Mouse (Mus musculus): Measurements from ENCODE around the gene Cacna2d3. TPM values are rescaled to one million over a fixed set of nuclear protein-coding genes. Genes with fewer than 3 reads are reported as not detected.

Gene Cacna2d3
- polyA plus RNA-seq, 1 experiment from 2014 or later = 1.3 TPM

DNA sequence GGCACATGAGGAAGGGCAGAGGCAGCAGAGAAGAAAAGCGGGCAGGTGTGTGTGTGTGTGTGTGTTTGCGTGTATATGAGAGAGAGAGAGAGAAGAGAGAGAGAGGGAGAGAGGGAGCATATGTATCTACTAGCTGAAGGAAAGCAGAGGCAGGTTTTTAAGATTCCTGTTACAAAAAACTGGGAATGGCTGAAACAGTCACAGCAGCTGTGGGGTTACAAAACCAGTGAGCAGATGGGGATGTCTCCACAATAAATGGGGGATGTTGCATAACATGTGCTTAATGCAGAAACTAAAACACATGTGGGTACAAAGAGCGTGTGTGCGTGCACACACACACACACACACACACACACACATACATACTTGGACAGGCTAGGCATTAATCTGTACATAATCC, 752.4 kb downstream of the Cacna2d3 start:
- Histone ChIP-seq H3K4me2 (ENCODE audit: low read length) (no peak overlapping the region), H3K4me1 (ENCODE audit: control insufficient read depth in 2 of 2, insufficient read depth in 2 of 2, low read length in 2 of 2) (no peaks in the 10 kb centered on the region), H3K4me3 (ENCODE audit: control insufficient read depth in 1 of 2, insufficient read depth in 1 of 2, low read depth in 1 of 2, low read length in 2 of 2) (no peak overlapping the region), H3K27me3 (ENCODE audit: control insufficient read depth, insufficient read depth, low read length) (no peaks in the 10 kb centered on the region), H3K36me3 (ENCODE audit: control insufficient read depth, insufficient read depth, low read length) (no peaks in the 10 kb centered on the region), H3K9me3 (ENCODE audit: control insufficient read depth, low read length) (no peaks in the 10 kb centered on the region), H3K9ac (ENCODE audit: low read length) (no peak overlapping the region), H3K27ac (replicated peaks in 1 of 2; ENCODE audit: control insufficient read depth in 1 of 2, insufficient read depth in 1 of 2, low read depth in 2 of 2, low read length in 2 of 2) (no peak overlapping the region)
- no peak for ATAC-seq (ENCODE audit: insufficient number of reproducible peaks, insufficient read depth, low FRiP score, low read depth)
- 83% methylated on average over 4 of the region's 4 CpGs for WGBS

DNA sequence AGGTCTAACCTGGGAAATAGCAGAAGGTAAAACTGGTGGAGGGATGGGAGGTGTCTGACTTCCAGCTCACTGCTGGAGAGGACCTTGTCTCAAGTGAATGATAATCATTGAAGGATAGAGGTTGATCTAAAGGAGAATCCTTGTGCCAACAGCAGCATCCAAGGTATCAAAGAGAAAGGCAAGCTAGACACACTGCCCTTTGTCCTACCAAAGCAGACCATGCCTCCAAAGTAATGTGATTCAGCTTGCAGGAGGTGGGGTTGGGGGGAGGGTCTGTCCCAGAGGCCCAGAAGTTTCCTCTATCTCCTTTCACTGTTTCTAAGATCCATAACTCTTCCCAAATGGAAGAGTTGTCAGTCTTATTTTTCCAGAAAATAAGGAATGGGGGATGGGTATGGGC, 754.8 kb downstream of the Cacna2d3 start:
- H3K4me3 ChIP-seq (ENCODE audit: control insufficient read depth in 1 of 2, insufficient read depth in 1 of 2, low read depth in 1 of 2, low read length in 2 of 2) = no peak overlapping the region
- no peak overlapping the region for H3K4me2 ChIP-seq (ENCODE audit: low read length)
- no peak overlapping the region for H3K9ac ChIP-seq (ENCODE audit: low read length)
- H3K27ac ChIP-seq (replicated peaks in 1 of 2; ENCODE audit: control insufficient read depth in 1 of 2, insufficient read depth in 1 of 2, low read depth in 2 of 2, low read length in 2 of 2) = no peak overlapping the region
- no peaks in the 10 kb centered on the region for H3K4me1 ChIP-seq (ENCODE audit: control insufficient read depth in 2 of 2, insufficient read depth in 2 of 2, low read length in 2 of 2)
- no peaks in the 10 kb centered on the region for H3K36me3 ChIP-seq (ENCODE audit: control insufficient read depth, insufficient read depth, low read length)
- ATAC-seq (ENCODE audit: insufficient number of reproducible peaks, insufficient read depth, low FRiP score, low read depth) = no peak
- no peaks in the 10 kb centered on the region for H3K9me3 ChIP-seq (ENCODE audit: control insufficient read depth, low read length)
- H3K27me3 ChIP-seq (ENCODE audit: control insufficient read depth, insufficient read depth, low read length) = no peaks in the 10 kb centered on the region

DNA sequence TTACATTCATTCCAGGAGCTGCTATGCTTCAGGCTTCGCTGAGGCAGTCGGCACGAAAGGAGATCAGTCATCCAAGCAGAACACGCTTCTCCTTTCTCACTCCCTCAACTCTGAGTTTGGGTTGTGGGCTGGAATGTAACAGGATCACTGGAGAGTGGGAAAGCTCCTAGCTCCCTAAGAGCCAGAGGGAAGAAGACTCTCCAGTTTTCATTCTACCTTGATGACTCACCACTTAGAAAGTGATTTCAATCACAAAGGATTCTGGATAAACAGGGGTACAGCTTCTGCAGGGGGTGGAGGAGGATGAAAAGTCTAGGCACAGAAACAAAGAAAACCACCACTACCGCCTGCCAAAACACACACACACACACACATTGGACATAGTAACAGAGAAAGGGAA, 760.3 kb downstream of the Cacna2d3 start:
- WGBS = 72% methylated on average over 5 of the region's 5 CpGs
- no peaks in the 10 kb centered on the region for H3K27me3 ChIP-seq (ENCODE audit: control insufficient read depth, insufficient read depth, low read length)
- no peaks in the 10 kb centered on the region for H3K9me3 ChIP-seq (ENCODE audit: control insufficient read depth, low read length)
- no peaks in the 10 kb centered on the region for H3K36me3 ChIP-seq (ENCODE audit: control insufficient read depth, insufficient read depth, low read length)
- no peak for ATAC-seq (ENCODE audit: insufficient number of reproducible peaks, insufficient read depth, low FRiP score, low read depth)
- no peak overlapping the region for H3K4me3 ChIP-seq (ENCODE audit: control insufficient read depth in 1 of 2, insufficient read depth in 1 of 2, low read depth in 1 of 2, low read length in 2 of 2)
- no peak overlapping the region for H3K4me2 ChIP-seq (ENCODE audit: low read length)
- H3K27ac ChIP-seq (replicated peaks in 1 of 2; ENCODE audit: control insufficient read depth in 1 of 2, insufficient read depth in 1 of 2, low read depth in 2 of 2, low read length in 2 of 2) = no peak overlapping the region
- H3K9ac ChIP-seq (ENCODE audit: low read length) = no peak overlapping the region
- H3K4me1 ChIP-seq (ENCODE audit: control insufficient read depth in 2 of 2, insufficient read depth in 2 of 2, low read length in 2 of 2) = peaks cover 10 to 11% of the 10 kb centered on the region in 2 experiments

DNA sequence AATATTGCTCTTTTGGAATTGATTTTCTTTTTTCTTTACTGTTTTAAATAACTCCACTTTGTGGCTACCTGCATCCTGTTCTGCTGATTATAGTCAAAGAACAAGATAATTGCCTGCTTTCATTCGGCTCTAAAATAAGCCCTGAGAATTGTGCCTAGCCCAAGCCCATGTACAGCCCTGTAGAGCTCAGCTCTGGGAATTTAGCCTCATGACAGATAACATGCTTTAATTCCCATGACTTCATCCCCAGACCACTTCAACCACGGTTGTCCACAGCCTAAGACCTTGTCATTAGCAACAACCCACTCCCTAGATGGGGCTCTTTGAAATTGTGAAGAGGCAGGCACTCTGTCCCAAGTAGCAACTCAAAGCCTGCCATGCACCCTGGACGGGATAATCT, 762.6 kb downstream of the Cacna2d3 start:
- Histone ChIP-seq H3K4me1 (ENCODE audit: control insufficient read depth in 2 of 2, insufficient read depth in 2 of 2, low read length in 2 of 2) (peaks cover 13 to 14% of the 10 kb centered on the region in 2 experiments), H3K9me3 (ENCODE audit: control insufficient read depth, low read length) (no peaks in the 10 kb centered on the region), H3K9ac (ENCODE audit: low read length) (no peak overlapping the region), H3K4me2 (ENCODE audit: low read length) (0 out of 2 replicates have a peak overlapping the region, but pooled peaks have one; percentile 14), H3K27ac (replicated peaks in 1 of 2; ENCODE audit: control insufficient read depth in 1 of 2, insufficient read depth in 1 of 2, low read depth in 2 of 2, low read length in 2 of 2) (peak overlapping the region; percentile 23 to 30; a peak in 3 of 4 replicates), H3K27me3 (ENCODE audit: control insufficient read depth, insufficient read depth, low read length) (no peaks in the 10 kb centered on the region), H3K36me3 (ENCODE audit: control insufficient read depth, insufficient read depth, low read length) (no peaks in the 10 kb centered on the region), H3K4me3 (ENCODE audit: control insufficient read depth in 1 of 2, insufficient read depth in 1 of 2, low read depth in 1 of 2, low read length in 2 of 2) (no peak overlapping the region)
- 14% methylated on average over 3 of the region's 3 CpGs for WGBS
- ATAC-seq (ENCODE audit: insufficient number of reproducible peaks, insufficient read depth, low FRiP score, low read depth) = peak; percentile 79

DNA sequence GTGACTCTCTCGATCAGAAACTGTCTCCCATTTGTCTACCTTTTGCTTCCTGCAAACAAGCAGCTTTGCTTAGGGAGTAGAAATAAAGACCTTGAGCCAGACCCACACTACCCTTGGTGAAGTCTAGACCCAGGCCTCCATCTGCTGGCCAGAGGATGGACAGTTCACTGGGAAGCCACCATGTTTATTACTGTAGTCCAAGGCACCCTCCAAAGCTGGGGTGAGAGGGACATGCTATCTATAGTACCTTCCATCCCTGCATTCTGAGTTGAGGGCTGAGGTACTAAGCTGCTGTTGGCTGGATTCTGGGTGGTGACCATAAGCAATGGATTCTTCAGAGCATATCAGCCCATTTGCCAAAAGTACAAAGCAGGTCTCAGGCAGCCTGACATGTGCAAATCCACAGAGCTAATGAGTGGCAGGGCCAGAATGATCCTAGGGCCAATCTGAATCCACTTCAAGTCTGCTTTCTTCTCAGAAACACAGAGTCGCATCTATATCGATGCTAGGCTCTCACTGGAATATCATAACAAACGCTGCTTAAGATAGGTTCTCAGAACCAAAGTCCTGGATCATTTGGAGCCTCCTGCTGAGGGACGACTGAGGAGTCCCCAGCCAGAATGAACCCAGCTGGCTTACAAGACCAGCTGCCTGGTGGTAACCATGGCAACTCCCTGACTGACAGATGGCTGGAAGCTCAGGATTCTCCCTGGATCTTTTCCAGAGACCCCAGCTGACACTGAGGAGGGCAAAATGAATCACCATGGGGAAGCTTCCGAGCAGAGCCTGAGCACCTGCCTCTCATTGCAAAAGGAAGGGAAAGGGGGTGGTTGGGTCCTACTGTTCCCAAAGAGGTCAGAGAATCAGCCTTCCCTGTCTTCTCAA, 763.3 kb downstream of the Cacna2d3 start:
- Histone ChIP-seq H3K4me3 (ENCODE audit: control insufficient read depth in 1 of 2, insufficient read depth in 1 of 2, low read depth in 1 of 2, low read length in 2 of 2) (no peak overlapping the region), H3K9ac (ENCODE audit: low read length) (no peak overlapping the region; the same call in 1 of the 2 replicates), H3K4me1 (ENCODE audit: control insufficient read depth in 2 of 2, insufficient read depth in 2 of 2, low read length in 2 of 2) (peaks cover 13 to 17% of the 10 kb centered on the region in 2 experiments), H3K36me3 (ENCODE audit: control insufficient read depth, insufficient read depth, low read length) (no peaks in the 10 kb centered on the region), H3K27me3 (ENCODE audit: control insufficient read depth, insufficient read depth, low read length) (no peaks in the 10 kb centered on the region), H3K4me2 (ENCODE audit: low read length) (0 out of 2 replicates have a peak overlapping the region, but pooled peaks have one; percentile 14), H3K9me3 (ENCODE audit: control insufficient read depth, low read length) (no peaks in the 10 kb centered on the region), H3K27ac (replicated peaks in 1 of 2; ENCODE audit: control insufficient read depth in 1 of 2, insufficient read depth in 1 of 2, low read depth in 2 of 2, low read length in 2 of 2) (peak overlapping the region; percentile 23 to 30; a peak in 2 of 4 replicates)
- WGBS = 20% methylated on average over 6 of the region's 6 CpGs
- ATAC-seq (ENCODE audit: insufficient number of reproducible peaks, insufficient read depth, low FRiP score, low read depth) = no peak

DNA sequence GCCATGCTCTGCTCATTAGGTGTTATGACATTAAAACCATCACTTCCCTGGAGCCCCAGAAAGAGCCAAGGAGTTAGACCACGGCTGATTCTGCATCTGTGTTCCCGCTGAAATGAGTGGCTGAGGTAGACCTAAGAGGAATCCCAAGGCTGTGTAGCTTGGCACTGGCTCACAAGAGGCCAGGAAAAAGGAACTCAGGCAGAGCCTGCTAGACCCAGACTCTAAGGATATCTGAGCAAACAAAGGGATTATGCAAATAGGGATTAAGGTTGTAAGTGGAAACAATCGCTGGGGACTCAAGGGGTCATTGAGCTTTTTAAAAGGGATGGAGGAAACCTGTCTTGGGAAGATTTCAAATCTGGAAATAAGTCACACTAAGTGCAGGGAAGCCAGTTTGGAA, 766.5 kb downstream of the Cacna2d3 start:
- peaks cover 14 to 17% of the 10 kb centered on the region in 2 experiments for H3K4me1 ChIP-seq (ENCODE audit: control insufficient read depth in 2 of 2, insufficient read depth in 2 of 2, low read length in 2 of 2)
- no peak overlapping the region for H3K4me3 ChIP-seq (ENCODE audit: control insufficient read depth in 1 of 2, insufficient read depth in 1 of 2, low read depth in 1 of 2, low read length in 2 of 2)
- no peak for ATAC-seq (ENCODE audit: insufficient number of reproducible peaks, insufficient read depth, low FRiP score, low read depth)
- no peaks in the 10 kb centered on the region for H3K27me3 ChIP-seq (ENCODE audit: control insufficient read depth, insufficient read depth, low read length)
- H3K4me2 ChIP-seq (ENCODE audit: low read length) = no peak overlapping the region
- no peak overlapping the region for H3K9ac ChIP-seq (ENCODE audit: low read length)
- H3K36me3 ChIP-seq (ENCODE audit: control insufficient read depth, insufficient read depth, low read length) = no peaks in the 10 kb centered on the region
- H3K9me3 ChIP-seq (ENCODE audit: control insufficient read depth, low read length) = no peaks in the 10 kb centered on the region
- H3K27ac ChIP-seq (replicated peaks in 1 of 2; ENCODE audit: control insufficient read depth in 1 of 2, insufficient read depth in 1 of 2, low read depth in 2 of 2, low read length in 2 of 2) = no peak overlapping the region
- WGBS = 20% methylated on average over 3 of the region's 3 CpGs

DNA sequence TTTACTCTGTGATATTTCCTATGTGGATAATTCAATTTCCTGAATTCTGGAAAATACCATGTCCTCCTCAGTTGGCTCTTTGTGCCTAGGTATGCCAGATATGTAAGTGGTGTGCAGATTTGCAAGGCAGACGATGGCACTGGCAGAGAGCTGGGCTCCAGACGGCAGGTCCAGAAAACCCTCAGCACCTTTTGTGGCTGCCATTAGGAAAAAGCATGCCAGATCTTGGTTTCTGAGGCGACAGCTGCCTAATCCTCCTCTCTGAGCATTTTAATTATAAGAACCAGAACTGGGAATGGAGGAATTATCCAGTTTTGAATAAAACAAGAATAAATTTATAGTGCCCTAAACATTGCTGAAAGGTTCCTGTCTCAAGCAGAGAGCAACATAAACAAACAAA, 767.1 kb downstream of the Cacna2d3 start:
- H3K9ac ChIP-seq (ENCODE audit: low read length) = no peak overlapping the region
- ATAC-seq (ENCODE audit: insufficient number of reproducible peaks, insufficient read depth, low FRiP score, low read depth) = no peak

More for the DNA sequence above, 767.1 kb downstream of the Cacna2d3 start:
- WGBS = 41% methylated on average over 3 of the region's 3 CpGs
- no peak overlapping the region for H3K4me2 ChIP-seq (ENCODE audit: low read length)
- H3K27me3 ChIP-seq (ENCODE audit: control insufficient read depth, insufficient read depth, low read length) = no peaks in the 10 kb centered on the region
- no peaks in the 10 kb centered on the region for H3K36me3 ChIP-seq (ENCODE audit: control insufficient read depth, insufficient read depth, low read length)
- H3K4me1 ChIP-seq (ENCODE audit: control insufficient read depth in 2 of 2, insufficient read depth in 2 of 2, low read length in 2 of 2) = peaks cover 11 to 17% of the 10 kb centered on the region in 2 experiments
- no peaks in the 10 kb centered on the region for H3K9me3 ChIP-seq (ENCODE audit: control insufficient read depth, low read length)
- H3K27ac ChIP-seq (replicated peaks in 1 of 2; ENCODE audit: control insufficient read depth in 1 of 2, insufficient read depth in 1 of 2, low read depth in 2 of 2, low read length in 2 of 2) = no peak overlapping the region
- no peak overlapping the region for H3K4me3 ChIP-seq (ENCODE audit: control insufficient read depth in 1 of 2, insufficient read depth in 1 of 2, low read depth in 1 of 2, low read length in 2 of 2)
